Mouse (Mus musculus): Measurements from ENCODE around the gene Slc5a1.

Slc5a1 gene

GRCm38 (mm10) chr5:33193567-33193966, 89.5 kb downstream of the Slc5a1 start:
- no peak for DNase-seq (ENCODE audit: low spot score)

- peak; percentile 7 for DNase-seq (ENCODE audit: low spot score)
Measured at GRCm38 (mm10) chr5:33195246-33195852, 91.3 kb downstream of the Slc5a1 start.

GRCm38 (mm10) chr5:33200071-33200470, 96.1 kb downstream of the Slc5a1 start:
- no peak for DNase-seq (ENCODE audit: low spot score)

- DNase-seq (ENCODE audit: low spot score), result no peak
Measured at GRCm38 (mm10) chr5:33201697-33202096, 97.7 kb downstream of the Slc5a1 start.

- DNase-seq (ENCODE audit: low spot score), result no peak
Measured at GRCm38 (mm10) chr5:33202516-33203170, 98.6 kb downstream of the Slc5a1 start.

- DNase-seq (ENCODE audit: low spot score), result no peak
Measured at GRCm38 (mm10) chr5:33203171-33203565, 99.1 kb downstream of the Slc5a1 start.

GRCm38 (mm10) chr5:33203691-33204242, 99.7 kb downstream of the Slc5a1 start:
- DNase-seq (ENCODE audit: low spot score), result peak; percentile 95

GRCm38 (mm10) chr5:33204284-33204683, 100.3 kb downstream of the Slc5a1 start:
- DNase-seq (ENCODE audit: low spot score), result no peak

GRCm38 (mm10) chr5:33206328-33206727, 102.3 kb downstream of the Slc5a1 start:
- DNase-seq (ENCODE audit: low spot score), result no peak

GRCm38 (mm10) chr5:33207136-33207535, 103.1 kb downstream of the Slc5a1 start:
- DNase-seq (ENCODE audit: low spot score), result no peak

GRCm38 (mm10) chr5:33208533-33209245, 104.7 kb downstream of the Slc5a1 start:
- DNase-seq (ENCODE audit: low spot score), result no peak

GRCm38 (mm10) chr5:33210515-33210914, 106.5 kb downstream of the Slc5a1 start:
- no peak for DNase-seq (ENCODE audit: low spot score)

GRCm38 (mm10) chr5:33211254-33211653, 107.2 kb downstream of the Slc5a1 start:
- no peak for DNase-seq (ENCODE audit: low spot score)
